Mouse (Mus musculus) lung, postnatal 10 days (tissue): Measurements from ENCODE around the gene Hpcal1.
"Not testable (repeated sequence)": the region's sequence is repeated elsewhere in the genome, so short reads cannot be mapped to it uniquely, and the experiment has no call there.

Experiments used
- DNase-seq: peaks from one replicate; pipeline ENCODE4 v3.0.0; 2021

Gene Hpcal1

DNA sequence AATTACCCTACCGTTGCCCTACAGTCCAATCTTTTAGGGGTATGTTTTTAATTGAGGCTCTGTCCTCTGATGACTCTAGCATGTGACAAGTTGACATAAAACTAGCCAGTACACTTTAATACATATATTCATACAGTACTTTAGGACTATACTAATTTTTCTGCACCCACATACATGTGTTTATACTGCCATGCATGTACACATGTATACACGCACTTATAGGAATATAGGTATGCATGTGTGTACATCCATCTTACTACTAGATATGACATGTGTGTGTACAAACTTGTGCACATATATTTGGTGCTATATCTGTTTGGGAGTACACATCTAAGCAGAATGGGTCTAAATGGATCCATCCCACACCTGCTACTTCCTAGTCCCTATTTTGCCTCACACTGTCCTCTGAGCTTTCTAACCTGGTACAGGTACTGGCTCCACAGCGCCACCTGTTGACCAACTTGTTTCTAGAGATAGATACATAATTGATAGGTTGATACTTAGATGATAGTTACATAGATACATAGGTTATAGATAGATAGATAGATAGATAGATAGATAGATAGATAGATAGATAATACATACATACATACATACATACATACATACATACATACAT is 105.1 kb downstream of the Hpcal1 start:
- DNase-seq: peak; percentile 70

DNA sequence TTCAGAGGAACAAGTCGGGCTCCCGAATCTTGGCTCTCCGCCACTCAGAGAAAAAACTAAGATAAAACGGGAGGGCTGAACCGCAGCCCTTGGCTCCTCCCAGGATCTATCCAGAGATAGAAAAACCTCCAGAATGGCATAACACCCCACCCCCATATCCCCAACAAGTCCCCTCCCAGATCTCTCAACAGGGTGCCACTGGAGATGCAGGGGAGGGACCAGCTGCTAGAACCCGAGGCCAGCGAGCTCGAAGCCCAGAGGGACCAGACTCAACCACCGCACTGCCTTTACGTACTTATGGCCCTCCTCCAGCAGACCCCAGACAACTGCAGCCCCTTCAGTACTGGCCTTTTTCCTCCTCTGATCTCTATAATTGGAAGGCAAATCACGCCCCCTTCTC is 107.6 kb downstream of the Hpcal1 start:
- DNase-seq: not testable (repeated sequence)

DNA sequence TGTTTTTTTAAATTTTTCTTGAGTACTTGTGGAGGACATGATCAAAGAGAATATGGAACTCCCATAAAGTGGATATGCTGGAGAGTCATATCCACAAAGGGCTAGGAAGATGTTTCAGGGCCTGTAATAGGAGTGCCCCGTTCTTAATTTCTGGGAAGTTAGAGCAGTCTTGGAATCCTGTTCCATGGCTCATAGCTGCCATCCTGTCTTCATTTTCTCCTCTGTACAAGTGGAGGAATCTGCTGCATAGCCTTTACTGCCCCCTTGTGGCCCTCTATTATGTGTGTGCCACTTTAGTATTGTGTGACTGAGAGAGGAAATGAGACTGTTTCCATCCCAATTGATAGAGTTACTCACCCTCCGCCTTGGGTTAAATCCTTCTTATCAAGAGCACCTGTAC is 117.9 kb downstream of the Hpcal1 start:
- peak; percentile 84 for DNase-seq

DNA sequence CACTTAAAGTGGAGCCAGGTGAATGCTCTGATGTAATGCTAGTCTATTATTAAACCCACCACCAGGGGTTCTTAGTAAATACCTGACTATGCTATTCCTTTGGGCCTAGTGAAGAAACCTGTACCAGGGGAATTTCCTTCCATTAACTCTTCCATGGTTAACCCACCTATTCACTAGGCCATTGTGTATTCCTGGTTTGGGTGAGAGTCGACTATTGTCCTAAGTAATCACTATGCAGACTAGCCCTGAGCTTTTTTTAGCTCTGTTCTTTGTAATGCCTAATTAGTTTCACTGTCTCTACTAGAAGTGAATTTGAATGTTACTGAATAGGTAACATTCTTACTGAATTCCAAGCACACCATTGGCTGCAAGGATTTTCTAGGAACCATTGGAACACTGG is 144.6 kb downstream of the Hpcal1 start:
- DNase-seq: not testable (repeated sequence)
